Mouse (Mus musculus) limb, embryonic 14.5 days (tissue): ENCODE measurements at regions not wholly inside any gene's neighbourhood (a gene's known extent, or its start where the extent isn't known, plus 50 kb on each side); places are given as distances from the start of the nearest gene placed in this dataset.

Experiments used
- ATAC-seq: fragments of 200-750 bp; cut with Nextera tagmentation; 2 replicates; pipeline ENCODE4 v1.8.0; 2017; ENCODE audit warnings: low read depth, moderate number of reproducible peaks, moderate TSS enrichment; ENCODE audit not compliant: low FRiP score
- DNase-seq: peaks from one replicate; pipeline ENCODE4 v3.0.0-alpha.2; 2015; ENCODE audit warnings: low spot score
- H3K27ac ChIP-seq: fragments of 300-500 bp; sonication (generic); replicated peaks from 2 replicates; pipeline ENCODE4 v1.5.1; 2014; ENCODE audit warnings: low read depth, mild to moderate bottlenecking, low read length, moderate library complexity, mixed read lengths
- H3K27me3 ChIP-seq: fragments of 300-500 bp; sonication (generic); 2 replicates; pipeline ENCODE4 v1.6.1; 2014; ENCODE audit warnings: low read length, mixed read lengths; ENCODE audit not compliant: control insufficient read depth, insufficient read depth
- H3K36me3 ChIP-seq: fragments of 300-500 bp; sonication (generic); 2 replicates; pipeline ENCODE4 v1.6.1; 2014; ENCODE audit warnings: mild to moderate bottlenecking, low read length, moderate library complexity, mixed read lengths; ENCODE audit not compliant: control insufficient read depth, insufficient read depth
- H3K4me1 ChIP-seq: fragments of 300-500 bp; sonication (generic); 2 replicates; pipeline ENCODE4 v1.6.1; 2014; ENCODE audit warnings: antibody characterized with exemption, low read length, mixed read lengths; ENCODE audit not compliant: control insufficient read depth, insufficient read depth
- H3K4me2 ChIP-seq: fragments of 300-500 bp; sonication (generic); replicated peaks from 2 replicates; pipeline ENCODE4 v1.6.1; 2014; ENCODE audit warnings: low read depth, mild to moderate bottlenecking, low read length, moderate library complexity; ENCODE audit not compliant: severe bottlenecking
- H3K4me3 ChIP-seq: fragments of 300-500 bp; sonication (generic); replicated peaks from 2 replicates; pipeline ENCODE4 v1.5.1; 2014; ENCODE audit warnings: low read length
- H3K9ac ChIP-seq: fragments of 300-500 bp; sonication (generic); 2 replicates; pipeline ENCODE4 v1.6.1; 2014; ENCODE audit warnings: mild to moderate bottlenecking, low read depth, low read length, moderate library complexity; ENCODE audit not compliant: severe bottlenecking
- H3K9me3 ChIP-seq: fragments of 300-500 bp; sonication (generic); 2 replicates; pipeline ENCODE4 v1.6.1; 2016; ENCODE audit warnings: low read length; ENCODE audit not compliant: control insufficient read depth
- POLR2A ChIP-seq: fragments of 200-500 bp; IDR thresholded peaks from 2 replicates; pipeline ENCODE4 v1.8.0; 2012; ENCODE audit warnings: inconsistent platforms, mild to moderate bottlenecking, moderate library complexity, borderline replicate concordance; ENCODE audit not compliant: insufficient read depth, insufficient read length; ENCODE audit errors: extremely low read depth
- WGBS: fragments of 180-500 bp; shearing (Covaris S2); extraction: QIAGEN DNeasy Blood & Tissue Kit; methylation state at CpG from one replicate; pipeline ENCODE4 v1.1.7; 2014; 5-methylcytosine and 5-hydroxymethylcytosine counted together

DNA sequence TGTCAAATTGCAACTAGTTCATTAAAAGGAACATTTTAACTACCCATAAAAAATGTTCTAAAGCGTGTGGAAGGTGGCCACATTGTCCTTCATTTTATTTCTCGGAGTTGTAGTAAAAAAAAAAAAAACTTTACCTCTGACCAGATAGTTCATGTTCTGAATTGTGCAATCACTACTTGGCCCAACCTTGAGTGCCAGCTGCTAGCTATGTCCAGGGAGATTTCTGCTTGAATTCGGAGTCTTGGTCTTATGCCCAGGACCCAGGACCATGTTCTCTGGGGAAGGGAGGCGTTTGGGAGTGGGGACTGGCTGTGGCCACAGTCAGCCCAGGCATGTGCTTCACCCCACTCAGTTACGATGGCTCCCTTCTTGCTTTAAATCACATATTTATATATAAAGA lies 54.9 kb upstream of the Atp1b3 start:
- ATAC-seq: no peak
- no peak for TF ChIP-seq POLR2A
- no peaks in the 10 kb centered on the region for H3K27me3 ChIP-seq
- 0 out of 2 replicates have a peak, but pooled peaks cover 2% of the 10 kb centered on the region for H3K4me1 ChIP-seq
- H3K27ac ChIP-seq: no peak overlapping the region
- H3K4me2 ChIP-seq: no peak overlapping the region
- 72% methylated on average over 5 of the region's 5 CpGs for WGBS
- no peaks in the 10 kb centered on the region for H3K9me3 ChIP-seq
- DNase-seq: no peak
- H3K36me3 ChIP-seq: no peaks in the 10 kb centered on the region
- H3K9ac ChIP-seq: no peak overlapping the region
- H3K4me3 ChIP-seq: no peak overlapping the region

DNA sequence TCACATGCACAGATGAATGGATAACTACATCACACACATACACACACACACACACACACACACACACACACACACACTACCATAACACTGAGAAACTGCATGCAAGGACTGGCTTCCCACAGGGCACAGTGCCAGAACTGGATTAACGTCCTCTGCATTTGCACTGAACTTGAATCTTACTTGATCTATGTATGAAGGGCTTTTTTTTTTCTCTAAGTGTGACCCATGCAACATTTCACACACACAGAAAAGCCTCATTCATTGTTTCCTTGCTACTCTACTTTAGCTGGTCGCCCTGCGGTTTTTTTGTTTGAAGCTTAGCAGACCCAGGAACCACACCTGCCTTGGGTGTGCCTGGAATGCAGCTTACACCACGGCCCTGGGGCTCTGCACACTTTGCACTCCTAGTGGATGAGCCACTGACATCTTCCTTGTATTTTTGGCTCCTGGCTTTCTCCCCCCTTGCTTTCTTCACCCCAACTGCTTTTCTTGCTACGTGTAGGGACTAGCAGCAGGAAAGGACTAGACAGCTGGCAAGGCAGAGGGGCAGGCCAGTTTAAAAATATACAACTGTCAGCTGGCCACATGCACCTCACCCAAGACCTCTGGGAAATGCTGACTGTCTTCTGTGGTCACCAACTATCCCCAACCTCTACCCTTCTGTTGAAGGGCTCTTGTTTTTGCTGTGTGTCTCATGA lies 51.8 kb upstream of the Atp1b3 start:
- DNase-seq (peak; percentile 51), ATAC-seq (peak; percentile 44; the same call in 1 of the 2 replicates)

More for the DNA sequence above, 51.8 kb upstream of the Atp1b3 start:
- H3K4me1 ChIP-seq: no peaks in the 10 kb centered on the region
- H3K27ac ChIP-seq: peak overlapping the region; percentile 15
- 44% methylated on average over 5 of the region's 5 CpGs for WGBS
- TF ChIP-seq POLR2A: no peak
- H3K4me2 ChIP-seq: no peak overlapping the region
- H3K9me3 ChIP-seq: no peaks in the 10 kb centered on the region
- H3K9ac ChIP-seq: no peak overlapping the region
- H3K4me3 ChIP-seq: no peak overlapping the region
- H3K36me3 ChIP-seq: no peaks in the 10 kb centered on the region
- no peaks in the 10 kb centered on the region for H3K27me3 ChIP-seq
